Mouse (Mus musculus): ENCODE measurements around the gene Pbx4. TPM values are rescaled to one million over a fixed set of nuclear protein-coding genes. Genes with fewer than 3 reads are reported as not detected.

Pbx4 gene
- polyA plus RNA-seq, 1 experiment from 2014 or later = 65.7 TPM

GRCm38 (mm10) chr8:69882833-69883600 is 50.7 kb downstream of the Pbx4 start:
- ATAC-seq = 0 out of 2 replicates have a peak, but pooled peaks have one; percentile 2
- Histone ChIP-seq H3K9me3 (replicated peaks; ENCODE audit: control insufficient read depth, low read length, poor library complexity, severe bottlenecking) (no peaks in the 10 kb centered on the region), H3K4me3 (ENCODE audit: low read depth, low read length) (peak overlapping the region; percentile 45), H3K36me3 (ENCODE audit: control insufficient read depth, insufficient read depth, low read length) (no peaks in the 10 kb centered on the region), H3K4me1 (ENCODE audit: control insufficient read depth, insufficient read depth, low read length) (peaks cover 18% of the 10 kb centered on the region), H3K27me3 (ENCODE audit: control insufficient read depth, insufficient read depth, low read depth, low read length) (peaks cover 86% of the 10 kb centered on the region), H3K27ac (ENCODE audit: low read length) (no peak overlapping the region), H3K9ac (ENCODE audit: low read depth, low read length) (0 out of 2 replicates have a peak overlapping the region, but pooled peaks have one; percentile 63), H3K4me2 (ENCODE audit: low read length) (peak overlapping the region; percentile 59; the same call in 1 of the 2 replicates)
- WGBS = 10% methylated on average over 52 of the region's 52 CpGs

- Histone ChIP-seq H3K4me1 (ENCODE audit: control insufficient read depth, insufficient read depth, low read length) (peaks cover 26% of the 10 kb centered on the region), H3K9me3 (replicated peaks; ENCODE audit: control insufficient read depth, low read length, poor library complexity, severe bottlenecking) (no peaks in the 10 kb centered on the region), H3K27me3 (ENCODE audit: control insufficient read depth, insufficient read depth, low read depth, low read length) (peaks cover 95% of the 10 kb centered on the region), H3K36me3 (ENCODE audit: control insufficient read depth, insufficient read depth, low read length) (no peaks in the 10 kb centered on the region), H3K4me2 (ENCODE audit: low read length) (no peak overlapping the region), H3K9ac (ENCODE audit: low read depth, low read length) (no peak overlapping the region), H3K4me3 (ENCODE audit: low read depth, low read length) (no peak overlapping the region), H3K27ac (ENCODE audit: low read length) (no peak overlapping the region)
- ATAC-seq = no peak
- 54% methylated on average over 13 of the region's 13 CpGs for WGBS
Measured at GRCm38 (mm10) chr8:69884141-69884540, 51.9 kb downstream of the Pbx4 start.

GRCm38 (mm10) chr8:69887289-69888243 is 55.3 kb downstream of the Pbx4 start, which contains the start of gene Cilp2:
TSS of gene Cilp2 (minus strand) at chr8:69887687.
- under 1% methylated on average over 60 of the region's 60 CpGs for WGBS
- peak within 1 kb of the TSS; percentile 49 for H3K4me2 ChIP-seq (ENCODE audit: low read length)
- H3K9ac ChIP-seq (ENCODE audit: low read depth, low read length) = peak within 1 kb of the TSS; percentile 34; the same call in 1 of the 2 replicates
- peak; percentile 4; the same call in 1 of the 2 replicates for ATAC-seq
- no peak within 1 kb of the TSS for H3K27ac ChIP-seq (ENCODE audit: low read length)
- peaks cover 20% of the 10 kb centered on the region for H3K4me1 ChIP-seq (ENCODE audit: control insufficient read depth, insufficient read depth, low read length)
- peaks cover 75% of the 10 kb centered on the region for H3K27me3 ChIP-seq (ENCODE audit: control insufficient read depth, insufficient read depth, low read depth, low read length)
- H3K9me3 ChIP-seq (replicated peaks; ENCODE audit: control insufficient read depth, low read length, poor library complexity, severe bottlenecking) = no peaks in the 10 kb centered on the region
- H3K36me3 ChIP-seq (ENCODE audit: control insufficient read depth, insufficient read depth, low read length) = no peaks in the 10 kb centered on the region
- peak within 1 kb of the TSS; percentile 29 for H3K4me3 ChIP-seq (ENCODE audit: low read depth, low read length)

- Histone ChIP-seq H3K9ac (ENCODE audit: low read depth, low read length) (peak overlapping the region; percentile 46), H3K4me1 (ENCODE audit: control insufficient read depth, insufficient read depth, low read length) (peaks cover 20% of the 10 kb centered on the region), H3K27ac (ENCODE audit: low read length) (no peak overlapping the region), H3K4me2 (ENCODE audit: low read length) (peak overlapping the region; percentile 49), H3K9me3 (replicated peaks; ENCODE audit: control insufficient read depth, low read length, poor library complexity, severe bottlenecking) (no peaks in the 10 kb centered on the region), H3K36me3 (ENCODE audit: control insufficient read depth, insufficient read depth, low read length) (no peaks in the 10 kb centered on the region), H3K4me3 (ENCODE audit: low read depth, low read length) (peak overlapping the region; percentile 29), H3K27me3 (ENCODE audit: control insufficient read depth, insufficient read depth, low read depth, low read length) (peaks cover 67% of the 10 kb centered on the region)
- WGBS = 4% methylated on average over 24 of the region's 24 CpGs
- ATAC-seq = no peak
Measured at GRCm38 (mm10) chr8:69888244-69888866, 56.1 kb downstream of the Pbx4 start.

GRCm38 (mm10) chr8:69888902-69889301 is 56.6 kb downstream of the Pbx4 start:
- no peak for ATAC-seq
- H3K4me3 ChIP-seq (ENCODE audit: low read depth, low read length) = peak overlapping the region; percentile 28
- peaks cover 61% of the 10 kb centered on the region for H3K27me3 ChIP-seq (ENCODE audit: control insufficient read depth, insufficient read depth, low read depth, low read length)
- peak overlapping the region; percentile 46 for H3K4me2 ChIP-seq (ENCODE audit: low read length)
- peak overlapping the region; percentile 46 for H3K9ac ChIP-seq (ENCODE audit: low read depth, low read length)
- H3K4me1 ChIP-seq (ENCODE audit: control insufficient read depth, insufficient read depth, low read length) = peaks cover 22% of the 10 kb centered on the region
- no peaks in the 10 kb centered on the region for H3K9me3 ChIP-seq (replicated peaks; ENCODE audit: control insufficient read depth, low read length, poor library complexity, severe bottlenecking)
- H3K27ac ChIP-seq (ENCODE audit: low read length) = no peak overlapping the region
- WGBS = 4% methylated on average over 29 of the region's 32 CpGs
- H3K36me3 ChIP-seq (ENCODE audit: control insufficient read depth, insufficient read depth, low read length) = peaks cover 2% of the 10 kb centered on the region; the same call in 1 of the 2 replicates

GRCm38 (mm10) chr8:69890813-69891241 is 58.5 kb downstream of the Pbx4 start:
- H3K9ac ChIP-seq (ENCODE audit: low read depth, low read length) = no peak overlapping the region
- no peak overlapping the region for H3K4me3 ChIP-seq (ENCODE audit: low read depth, low read length)
- peak overlapping the region; percentile 21; the same call in 1 of the 2 replicates for H3K4me2 ChIP-seq (ENCODE audit: low read length)
- peaks cover 44% of the 10 kb centered on the region for H3K27me3 ChIP-seq (ENCODE audit: control insufficient read depth, insufficient read depth, low read depth, low read length)
- ATAC-seq = 0 out of 2 replicates have a peak, but pooled peaks have one; percentile 11
- WGBS = 40% methylated on average over 19 of the region's 19 CpGs
- peaks cover 22% of the 10 kb centered on the region for H3K4me1 ChIP-seq (ENCODE audit: control insufficient read depth, insufficient read depth, low read length)
- H3K9me3 ChIP-seq (replicated peaks; ENCODE audit: control insufficient read depth, low read length, poor library complexity, severe bottlenecking) = no peaks in the 10 kb centered on the region
- H3K36me3 ChIP-seq (ENCODE audit: control insufficient read depth, insufficient read depth, low read length) = peaks cover 8% of the 10 kb centered on the region; the same call in 1 of the 2 replicates
- H3K27ac ChIP-seq (ENCODE audit: low read length) = no peak overlapping the region

GRCm38 (mm10) chr8:69893863-69894262 is 61.6 kb downstream of the Pbx4 start:
- Histone ChIP-seq H3K9ac (ENCODE audit: low read depth, low read length) (no peak overlapping the region), H3K4me2 (ENCODE audit: low read length) (no peak overlapping the region), H3K9me3 (replicated peaks; ENCODE audit: control insufficient read depth, low read length, poor library complexity, severe bottlenecking) (no peaks in the 10 kb centered on the region), H3K27ac (ENCODE audit: low read length) (no peak overlapping the region), H3K27me3 (ENCODE audit: control insufficient read depth, insufficient read depth, low read depth, low read length) (peaks cover 16% of the 10 kb centered on the region), H3K4me3 (ENCODE audit: low read depth, low read length) (no peak overlapping the region), H3K4me1 (ENCODE audit: control insufficient read depth, insufficient read depth, low read length) (peaks cover 11% of the 10 kb centered on the region), H3K36me3 (ENCODE audit: control insufficient read depth, insufficient read depth, low read length) (peaks cover 8% of the 10 kb centered on the region)
- ATAC-seq = no peak
- 27% methylated on average over 17 of the region's 17 CpGs for WGBS

- peaks cover 13% of the 10 kb centered on the region for H3K4me1 ChIP-seq (ENCODE audit: control insufficient read depth, insufficient read depth, low read length)
- WGBS = 38% methylated on average over 6 of the region's 6 CpGs
- no peak overlapping the region for H3K4me3 ChIP-seq (ENCODE audit: low read depth, low read length)
Measured at GRCm38 (mm10) chr8:69894836-69895332, 62.6 kb downstream of the Pbx4 start.

More at GRCm38 (mm10) chr8:69894836-69895332, 62.6 kb downstream of the Pbx4 start:
- Histone ChIP-seq H3K4me2 (ENCODE audit: low read length) (no peak overlapping the region), H3K36me3 (ENCODE audit: control insufficient read depth, insufficient read depth, low read length) (peaks cover 8% of the 10 kb centered on the region), H3K27ac (ENCODE audit: low read length) (no peak overlapping the region), H3K27me3 (ENCODE audit: control insufficient read depth, insufficient read depth, low read depth, low read length) (peaks cover 5% of the 10 kb centered on the region), H3K9ac (ENCODE audit: low read depth, low read length) (no peak overlapping the region), H3K9me3 (replicated peaks; ENCODE audit: control insufficient read depth, low read length, poor library complexity, severe bottlenecking) (no peaks in the 10 kb centered on the region)
- ATAC-seq = no peak
